Mouse (Mus musculus) embryo, embryonic 10.5 days (tissue): Measurements from ENCODE around the gene Mcoln1.

Experiments
- DNase-seq: peaks from one replicate; pipeline ENCODE4 v3.0.0-alpha.2; 2015; ENCODE audit warnings: low spot score

Gene Mcoln1

GRCm38 (mm10) chr8:3500235-3501090 lies at the start of gene Mcoln1:
Gene Mcoln1, plus strand, starts transcription at chr8:3500457.
- peak; percentile 99 for DNase-seq

DNA sequence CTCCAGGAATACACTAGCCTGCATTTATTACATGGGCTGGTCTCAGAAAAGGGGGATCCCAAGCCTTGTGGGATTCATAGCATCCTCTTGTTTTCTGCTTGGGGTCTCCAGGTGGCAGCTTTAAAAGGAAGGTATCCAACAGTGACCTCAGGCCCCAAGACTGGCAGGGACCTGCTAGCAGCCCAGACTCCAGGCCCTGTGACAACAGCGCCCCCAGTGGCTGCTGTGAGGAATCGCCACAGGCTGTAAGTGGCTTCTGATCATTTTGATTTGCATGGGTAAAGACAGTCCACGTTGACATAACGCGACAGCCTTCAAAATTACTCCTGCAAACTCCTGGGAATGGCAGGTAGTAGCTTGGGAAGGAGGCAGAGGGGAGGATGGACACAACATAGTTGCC lies 49.6 kb upstream of the Mcoln1 start:
- DNase-seq, result peak; percentile 79

DNA sequence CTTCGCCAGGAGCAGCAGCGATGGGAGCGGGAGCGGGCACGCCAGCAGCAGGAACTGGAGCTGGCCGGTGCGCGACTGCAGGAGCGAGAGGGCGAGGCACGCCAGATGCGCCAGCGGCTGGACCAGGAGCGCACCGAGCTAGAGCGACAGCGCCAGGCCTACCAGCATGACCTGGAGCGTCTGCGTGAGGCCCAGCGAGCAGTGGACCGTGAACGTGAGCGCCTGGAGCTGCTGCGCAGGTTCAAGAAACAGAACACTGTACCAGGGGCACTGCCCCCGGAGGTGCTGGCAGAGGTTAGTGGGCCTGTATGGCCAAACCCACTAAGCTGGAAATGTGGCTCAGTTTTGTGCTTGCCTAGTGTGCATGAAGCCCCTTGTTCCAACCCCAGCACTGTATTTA lies 48.3 kb upstream of the Mcoln1 start:
- no peak for DNase-seq

DNA sequence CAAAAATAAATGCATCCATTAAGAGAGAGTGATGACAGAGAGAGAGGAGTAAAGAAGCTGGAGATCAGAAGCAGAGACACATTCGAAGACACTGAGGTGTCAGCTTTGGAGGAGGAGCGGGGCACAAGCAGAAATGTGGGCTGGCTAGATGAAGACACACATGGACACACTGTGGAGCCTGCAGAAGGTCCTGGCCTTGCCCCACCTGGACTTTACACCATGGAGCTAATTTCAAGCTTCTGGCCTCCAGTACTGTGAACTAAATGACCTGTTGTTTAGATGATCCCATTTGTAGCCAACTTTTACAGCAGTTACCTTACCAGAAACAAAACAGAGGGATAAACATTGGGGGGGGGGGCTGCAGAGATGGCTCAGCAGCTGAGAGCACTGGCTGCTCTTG lies 37.0 kb upstream of the Mcoln1 start:
- DNase-seq, result no peak

DNA sequence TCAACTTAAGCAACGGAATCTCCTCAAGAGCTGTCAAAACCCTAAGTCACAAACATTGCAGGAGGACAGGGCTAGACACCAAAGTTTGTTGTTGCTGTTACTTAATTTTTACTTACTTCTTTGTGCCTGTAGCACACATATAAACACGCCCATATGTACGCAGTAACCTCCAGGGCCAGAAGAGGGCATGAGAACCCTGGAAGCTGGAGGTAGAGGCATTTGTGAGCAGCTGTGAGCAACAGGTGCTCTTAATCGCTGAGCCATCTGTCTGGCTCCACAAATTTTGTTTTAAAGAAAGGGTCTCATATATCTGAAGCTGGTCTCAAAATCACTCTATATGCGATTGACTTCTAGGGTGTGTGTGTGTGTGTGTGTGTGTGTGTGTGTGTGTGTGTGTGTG lies 35.9 kb upstream of the Mcoln1 start:
- peak; percentile 76 for DNase-seq

- peak; percentile 99 for DNase-seq
Measured at GRCm38 (mm10) chr8:3467006-3467885, 33.0 kb upstream of the Mcoln1 start, which contains the start of gene Pex11g. Gene Pex11g, minus strand, starts transcription at chr8:3467680.

GRCm38 (mm10) chr8:3467886-3468545 lies 32.2 kb upstream of the Mcoln1 start:
- DNase-seq, result peak; percentile 32

DNA sequence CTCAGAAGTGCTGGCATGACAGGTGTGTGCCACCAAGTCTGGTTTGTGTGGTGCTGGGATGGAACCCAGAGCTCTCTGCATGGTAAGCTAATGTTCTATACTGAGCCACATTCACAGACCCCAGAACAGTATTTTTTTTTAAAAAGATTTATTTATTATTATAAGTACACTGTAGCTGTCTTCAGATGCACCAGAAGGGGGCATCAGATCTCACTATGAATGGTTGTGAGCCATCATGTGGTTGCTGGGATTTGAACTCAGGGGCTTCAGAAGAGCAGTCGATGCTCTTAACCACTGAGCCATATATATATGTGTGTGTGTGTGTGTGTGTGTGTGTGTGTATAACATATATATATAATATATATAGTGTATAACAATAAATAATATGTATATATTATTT lies 31.4 kb upstream of the Mcoln1 start:
- no peak for DNase-seq

DNA sequence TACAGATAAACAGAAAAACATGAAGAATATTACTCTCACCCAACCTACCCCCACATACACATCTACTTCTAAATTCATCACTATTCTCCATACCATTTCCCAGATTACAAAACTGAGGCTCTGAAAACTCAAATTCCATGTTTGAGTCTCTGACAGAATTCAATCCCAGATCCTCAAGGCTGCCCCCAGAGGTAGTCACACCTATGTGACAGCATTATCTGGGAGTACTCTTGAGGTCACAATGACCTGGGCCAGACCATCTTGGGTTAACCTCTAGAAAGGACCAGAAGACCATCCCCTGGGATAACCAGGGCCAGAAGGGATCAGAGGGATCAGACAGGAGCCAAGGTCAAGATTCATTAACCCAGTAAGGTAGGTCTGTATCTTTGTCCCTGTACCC lies 29.7 kb upstream of the Mcoln1 start, which contains the start of gene Tex45:
Tex45 (plus strand) TSS at position 301 of the 400 bp plus-strand sequence.
- DNase-seq, result no peak

- DNase-seq, result peak; percentile 44
Measured at GRCm38 (mm10) chr8:3475715-3476429, 24.4 kb upstream of the Mcoln1 start.

GRCm38 (mm10) chr8:3480221-3480785 lies 20.0 kb upstream of the Mcoln1 start:
- DNase-seq, result no peak

GRCm38 (mm10) chr8:3481605-3482004 lies 18.7 kb upstream of the Mcoln1 start:
- DNase-seq, result no peak

- no peak for DNase-seq
Measured at GRCm38 (mm10) chr8:3482240-3482740, 18.0 kb upstream of the Mcoln1 start.

- no peak for DNase-seq
Measured at GRCm38 (mm10) chr8:3483546-3483945, 16.7 kb upstream of the Mcoln1 start.

DNA sequence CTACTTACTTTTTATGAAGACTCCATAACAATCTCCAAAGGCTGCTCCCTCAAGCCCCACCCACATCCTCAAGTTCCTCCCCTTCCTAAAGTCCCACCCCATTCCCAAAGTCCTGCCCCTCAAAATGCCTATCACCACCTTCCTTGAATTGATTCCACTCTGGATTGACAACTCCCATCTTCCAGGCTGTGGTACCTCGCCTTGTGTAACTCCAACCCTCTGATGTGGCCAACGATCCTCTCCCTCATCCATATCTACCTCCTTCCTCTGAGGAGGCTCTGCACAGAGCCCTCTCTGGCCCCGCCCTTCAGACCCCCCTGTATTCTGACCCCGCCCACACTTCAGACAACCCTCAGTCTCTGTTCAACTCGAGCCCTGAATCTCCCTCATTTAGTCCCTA lies 15.1 kb upstream of the Mcoln1 start:
- no peak for DNase-seq

- DNase-seq, result peak; percentile 85
Measured at GRCm38 (mm10) chr8:3492901-3493844, 7.1 kb upstream of the Mcoln1 start, which contains the start of gene Zfp358. Gene Zfp358, plus strand, starts transcription at chr8:3493138.

- DNase-seq, result peak; percentile 44
Measured at GRCm38 (mm10) chr8:3493845-3494208, 6.4 kb upstream of the Mcoln1 start.

DNA sequence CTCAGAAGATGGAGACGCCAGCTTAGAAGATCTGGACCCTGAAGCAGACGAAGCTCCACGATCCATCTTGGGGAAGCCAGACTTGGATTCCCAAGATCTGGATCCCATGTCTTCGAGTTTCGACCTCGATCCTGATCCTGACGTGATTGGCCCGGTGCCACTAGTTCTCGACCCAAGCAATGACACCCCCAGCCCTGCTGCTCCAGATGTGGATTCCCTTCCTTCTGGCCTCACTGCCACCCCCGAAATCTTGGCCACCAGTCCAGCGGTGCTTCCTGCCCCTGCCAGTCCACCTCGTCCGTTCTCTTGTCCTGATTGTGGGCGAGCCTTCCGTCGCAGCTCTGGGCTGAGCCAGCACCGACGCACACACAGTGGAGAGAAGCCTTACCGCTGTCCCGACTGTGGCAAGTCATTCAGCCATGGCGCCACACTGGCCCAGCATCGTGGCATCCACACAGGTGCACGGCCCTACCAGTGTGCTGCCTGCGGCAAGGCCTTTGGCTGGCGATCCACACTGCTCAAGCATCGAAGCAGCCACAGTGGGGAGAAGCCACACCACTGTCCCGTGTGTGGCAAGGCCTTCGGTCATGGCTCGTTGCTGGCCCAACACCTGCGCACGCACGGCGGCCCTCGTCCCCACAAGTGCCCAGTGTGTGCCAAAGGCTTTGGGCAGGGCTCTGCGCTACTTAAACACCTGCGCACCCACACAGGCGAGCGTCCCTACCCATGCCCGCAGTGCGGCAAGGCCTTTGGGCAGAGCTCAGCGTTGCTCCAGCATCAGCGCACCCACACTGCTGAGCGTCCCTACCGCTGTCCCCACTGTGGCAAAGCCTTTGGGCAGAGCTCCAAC lies 4.5 kb upstream of the Mcoln1 start:
- no peak for DNase-seq

GRCm38 (mm10) chr8:3496428-3496748 lies 3.9 kb upstream of the Mcoln1 start:
- no peak for DNase-seq
